Mouse (Mus musculus): ENCODE data around the gene Nepro. TPM values are rescaled to one million over a fixed set of nuclear protein-coding genes. Genes with fewer than 3 reads are reported as not detected.
A peak's percentile ranks its signal among the peaks of the same experiment; 100 is the strongest.

The Nepro gene
- polyA plus RNA-seq, 1 experiment from 2014 or later = 7.3 TPM

- peak overlapping the region; percentile 32 for H3K4me3 ChIP-seq
- peak overlapping the region; percentile 54 for H3K27ac ChIP-seq
- WGBS (ENCODE audit: insufficient replicate concordance) = 18% methylated on average over 17 of the region's 17 CpGs
- H3K4me2 ChIP-seq = peak overlapping the region; percentile 58
- ATAC-seq = peak; percentile 85
- H3K36me3 ChIP-seq = no peaks in the 10 kb centered on the region
- H3K27me3 ChIP-seq (replicated peaks) = no peaks in the 10 kb centered on the region
- H3K4me1 ChIP-seq = peaks cover 21% of the 10 kb centered on the region
- no peaks in the 10 kb centered on the region for H3K9me3 ChIP-seq (replicated peaks)
- 0 out of 2 replicates have a peak overlapping the region, but pooled peaks have one; percentile 17 for H3K9ac ChIP-seq
Measured at GRCm38 (mm10) chr16:44778538-44779147, 54.5 kb downstream of the Nepro start.

GRCm38 (mm10) chr16:44779494-44779893 is 55.4 kb downstream of the Nepro start:
- 43% methylated on average over 5 of the region's 5 CpGs for whole genome bisulfite sequencing (ENCODE audit: insufficient replicate concordance)
- no peaks in the 10 kb centered on the region for H3K27me3 ChIP-seq (replicated peaks)
- peak; percentile 74 for ATAC-seq
- H3K9ac ChIP-seq = no peak overlapping the region
- no peaks in the 10 kb centered on the region for H3K36me3 ChIP-seq
- H3K27ac ChIP-seq = no peak overlapping the region; the same call in 1 of the 2 replicates
- no peak overlapping the region for H3K4me3 ChIP-seq
- peaks cover 21% of the 10 kb centered on the region for H3K4me1 ChIP-seq
- peak overlapping the region; percentile 58 for H3K4me2 ChIP-seq
- no peaks in the 10 kb centered on the region for H3K9me3 ChIP-seq (replicated peaks)

GRCm38 (mm10) chr16:44780751-44781150 is 56.6 kb downstream of the Nepro start:
- Histone ChIP-seq H3K9me3 (replicated peaks) (no peaks in the 10 kb centered on the region), H3K36me3 (no peaks in the 10 kb centered on the region), H3K4me1 (peaks cover 21% of the 10 kb centered on the region), H3K27me3 (replicated peaks) (no peaks in the 10 kb centered on the region), H3K4me3 (no peak overlapping the region), H3K27ac (no peak overlapping the region), H3K9ac (no peak overlapping the region), H3K4me2 (no peak overlapping the region)
- 61% methylated on average over 4 of the region's 4 CpGs for WGBS (ENCODE audit: insufficient replicate concordance)
- no peak for ATAC-seq

Other genes with a start within 250 kb of the Nepro start
- gene Boc, start 165.4 kb upstream of the Nepro start, polyA plus RNA-seq (2016; fragmentation: Nextera tagmentation; extraction: Ambion mirVana) = 1.1 and 1.7 TPM in 2 replicates
- 23.3 and 23.8 TPM in 2 replicates for gene Gtpbp8, start 22.1 kb downstream of the Nepro start, polyA plus RNA-seq (2016; fragmentation: Nextera tagmentation; extraction: Ambion mirVana)
- gene Cd200r1, start 41.4 kb downstream of the Nepro start, polyA plus RNA-seq (2016; fragmentation: Nextera tagmentation; extraction: Ambion mirVana) = 3.5 and 3.9 TPM in 2 replicates
- gene Cd200r4, start 87.4 kb downstream of the Nepro start, polyA plus RNA-seq (2016; fragmentation: Nextera tagmentation; extraction: Ambion mirVana) = 0.39 and 0.43 TPM in 2 replicates
- not detected in 2 replicates for gene Cd200r2, start 142.8 kb downstream of the Nepro start, polyA plus RNA-seq (2016; fragmentation: Nextera tagmentation; extraction: Ambion mirVana)
- 0.36 and 0.87 TPM in 2 replicates for gene Cd200r3, start 219.4 kb downstream of the Nepro start, polyA plus RNA-seq (2016; fragmentation: Nextera tagmentation; extraction: Ambion mirVana)